Mouse (Mus musculus): ENCODE measurements around the gene Atf7. TPM values are rescaled to one million over a fixed set of nuclear protein-coding genes. Genes with fewer than 3 reads are reported as not detected.
"Not testable (repeated sequence)": the region's sequence is repeated elsewhere in the genome, so short reads cannot be mapped to it uniquely, and the experiment has no call there.

Gene Atf7
- total RNA-seq, 1 experiment, result 12.4 TPM

GRCm38 (mm10) chr15:102619486-102619885 lies 5.8 kb downstream of the Atf7 start:
- Histone ChIP-seq H3K4me3 (ENCODE audit: insufficient read depth in 1 of 2, low read depth in 1 of 2, low read length in 2 of 2, poor library complexity in 1 of 2, severe bottlenecking in 1 of 2) (no peak overlapping the region), H3K36me3 (ENCODE audit: control insufficient read depth, insufficient read depth, low read length, poor library complexity, severe bottlenecking) (no peaks in the 10 kb centered on the region), H3K9me3 (ENCODE audit: control insufficient read depth, insufficient read depth, low read depth, low read length) (no peaks in the 10 kb centered on the region), H3K27ac (ENCODE audit: insufficient read depth, low read depth, low read length, poor library complexity, severe bottlenecking) (no peak overlapping the region), H3K4me1 (ENCODE audit: control insufficient read depth in 2 of 2, insufficient read depth in 2 of 2, low read length in 2 of 2, poor library complexity in 1 of 2) (0 out of 4 replicates have a peak, but pooled peaks cover 0 to 2% of the 10 kb centered on the region in 2 experiments), H3K9ac (ENCODE audit: insufficient read depth, low read depth, low read length, poor library complexity, severe bottlenecking) (no peak overlapping the region)
- in situ Hi-C loops (cut with MboI; ENCODE audit: low sequenced_read_pairs in 2 of 2, unreplicated experiment in 2 of 2), result no loop called here
- peak; percentile 42 for DNase-seq (ENCODE audit: low read depth, low spot score)
- TF ChIP-seq ZNF384 (IDR thresholded peaks at IDR 0.05; ENCODE audit: low read depth, low read length), result no peak
- no peak for TF ChIP-seq MAFK (IDR thresholded peaks at IDR 0.05; ENCODE audit: insufficient read depth, low read depth, low read length)
- TF ChIP-seq HCFC1 (IDR thresholded peaks at IDR 0.05; ENCODE audit: borderline replicate concordance, insufficient read depth, low read length), result no peak
- TF ChIP-seq ZC3H11A (IDR thresholded peaks at IDR 0.05; ENCODE audit: borderline replicate concordance, low read depth, low read length), result no peak
- TF ChIP-seq CHD2 (IDR thresholded peaks at IDR 0.05; ENCODE audit: low read depth, low read length), result no peak

GRCm38 (mm10) chr15:102617654-102618053 lies 7.6 kb downstream of the Atf7 start:
- no peak for DNase-seq (ENCODE audit: low read depth, low spot score)
- Histone ChIP-seq H3K27ac (ENCODE audit: insufficient read depth, low read depth, low read length, poor library complexity, severe bottlenecking) (no peak overlapping the region), H3K9me3 (ENCODE audit: control insufficient read depth, insufficient read depth, low read depth, low read length) (no peaks in the 10 kb centered on the region), H3K4me1 (ENCODE audit: control insufficient read depth in 2 of 2, insufficient read depth in 2 of 2, low read length in 2 of 2, poor library complexity in 1 of 2) (no peaks in the 10 kb centered on the region), H3K36me3 (ENCODE audit: control insufficient read depth, insufficient read depth, low read length, poor library complexity, severe bottlenecking) (no peaks in the 10 kb centered on the region), H3K9ac (ENCODE audit: insufficient read depth, low read depth, low read length, poor library complexity, severe bottlenecking) (no peak overlapping the region), H3K4me3 (ENCODE audit: insufficient read depth in 1 of 2, low read depth in 1 of 2, low read length in 2 of 2, poor library complexity in 1 of 2, severe bottlenecking in 1 of 2) (no peak overlapping the region)
- TF ChIP-seq ZC3H11A (IDR thresholded peaks at IDR 0.05; ENCODE audit: borderline replicate concordance, low read depth, low read length), result no peak
- TF ChIP-seq ZNF384 (IDR thresholded peaks at IDR 0.05; ENCODE audit: low read depth, low read length), result no peak
- TF ChIP-seq MAFK (IDR thresholded peaks at IDR 0.05; ENCODE audit: insufficient read depth, low read depth, low read length), result no peak
- in situ Hi-C loops (cut with MboI; ENCODE audit: low sequenced_read_pairs in 2 of 2, unreplicated experiment in 2 of 2), result no loop called here

GRCm38 (mm10) chr15:102616174-102616573 lies 9.1 kb downstream of the Atf7 start:
- TF ChIP-seq HCFC1 (IDR thresholded peaks at IDR 0.05; ENCODE audit: borderline replicate concordance, insufficient read depth, low read length) (no peak), ZNF384 (IDR thresholded peaks at IDR 0.05; ENCODE audit: low read depth, low read length) (no peak), ZC3H11A (IDR thresholded peaks at IDR 0.05; ENCODE audit: borderline replicate concordance, low read depth, low read length) (no peak), MAFK (IDR thresholded peaks at IDR 0.05; ENCODE audit: insufficient read depth, low read depth, low read length) (no peak), CHD2 (IDR thresholded peaks at IDR 0.05; ENCODE audit: low read depth, low read length) (no peak)
- no peaks in the 10 kb centered on the region for H3K36me3 ChIP-seq (ENCODE audit: control insufficient read depth, insufficient read depth, low read length, poor library complexity, severe bottlenecking)
- in situ Hi-C loops (cut with MboI; ENCODE audit: low sequenced_read_pairs in 2 of 2, unreplicated experiment in 2 of 2), result no loop called here

GRCm38 (mm10) chr15:102614224-102614623 lies 11.0 kb downstream of the Atf7 start:
- Histone ChIP-seq H3K4me1 (ENCODE audit: control insufficient read depth in 2 of 2, insufficient read depth in 2 of 2, low read length in 2 of 2, poor library complexity in 1 of 2) (no peaks in the 10 kb centered on the region), H3K9ac (ENCODE audit: insufficient read depth, low read depth, low read length, poor library complexity, severe bottlenecking) (no peak overlapping the region), H3K9me3 (ENCODE audit: control insufficient read depth, insufficient read depth, low read depth, low read length) (no peaks in the 10 kb centered on the region), H3K36me3 (ENCODE audit: control insufficient read depth, insufficient read depth, low read length, poor library complexity, severe bottlenecking) (no peaks in the 10 kb centered on the region), H3K27ac (ENCODE audit: insufficient read depth, low read depth, low read length, poor library complexity, severe bottlenecking) (no peak overlapping the region), H3K4me3 (ENCODE audit: insufficient read depth in 1 of 2, low read depth in 1 of 2, low read length in 2 of 2, poor library complexity in 1 of 2, severe bottlenecking in 1 of 2) (no peak overlapping the region)
- TF ChIP-seq CHD2 (IDR thresholded peaks at IDR 0.05; ENCODE audit: low read depth, low read length) (no peak), HCFC1 (IDR thresholded peaks at IDR 0.05; ENCODE audit: borderline replicate concordance, insufficient read depth, low read length) (no peak), MAFK (IDR thresholded peaks at IDR 0.05; ENCODE audit: insufficient read depth, low read depth, low read length) (no peak), ZNF384 (IDR thresholded peaks at IDR 0.05; ENCODE audit: low read depth, low read length) (no peak), ZC3H11A (IDR thresholded peaks at IDR 0.05; ENCODE audit: borderline replicate concordance, low read depth, low read length) (no peak)
- DNase-seq (ENCODE audit: low read depth, low spot score), result no peak
- in situ Hi-C loops (cut with MboI; ENCODE audit: low sequenced_read_pairs in 2 of 2, unreplicated experiment in 2 of 2), result no loop called here

More at GRCm38 (mm10) chr15:102616174-102616573, 9.1 kb downstream of the Atf7 start:
- no peak for DNase-seq (ENCODE audit: low read depth, low spot score)
- no peak overlapping the region for H3K27ac ChIP-seq (ENCODE audit: insufficient read depth, low read depth, low read length, poor library complexity, severe bottlenecking)
- H3K9me3 ChIP-seq (ENCODE audit: control insufficient read depth, insufficient read depth, low read depth, low read length), result no peaks in the 10 kb centered on the region
- H3K4me3 ChIP-seq (ENCODE audit: insufficient read depth in 1 of 2, low read depth in 1 of 2, low read length in 2 of 2, poor library complexity in 1 of 2, severe bottlenecking in 1 of 2), result no peak overlapping the region
- no peaks in the 10 kb centered on the region for H3K4me1 ChIP-seq (ENCODE audit: control insufficient read depth in 2 of 2, insufficient read depth in 2 of 2, low read length in 2 of 2, poor library complexity in 1 of 2)
- H3K9ac ChIP-seq (ENCODE audit: insufficient read depth, low read depth, low read length, poor library complexity, severe bottlenecking), result no peak overlapping the region

- DNase-seq (ENCODE audit: low read depth, low spot score), result no peak
- Histone ChIP-seq H3K9me3 (ENCODE audit: control insufficient read depth, insufficient read depth, low read depth, low read length) (no peaks in the 10 kb centered on the region), H3K4me1 (ENCODE audit: control insufficient read depth in 2 of 2, insufficient read depth in 2 of 2, low read length in 2 of 2, poor library complexity in 1 of 2) (peaks cover 0 to 3% of the 10 kb centered on the region in 2 experiments; a peak in 1 of 4 replicates), H3K36me3 (ENCODE audit: control insufficient read depth, insufficient read depth, low read length, poor library complexity, severe bottlenecking) (no peaks in the 10 kb centered on the region), H3K4me3 (ENCODE audit: insufficient read depth in 1 of 2, low read depth in 1 of 2, low read length in 2 of 2, poor library complexity in 1 of 2, severe bottlenecking in 1 of 2) (no peak overlapping the region), H3K27ac (ENCODE audit: insufficient read depth, low read depth, low read length, poor library complexity, severe bottlenecking) (no peak overlapping the region), H3K9ac (ENCODE audit: insufficient read depth, low read depth, low read length, poor library complexity, severe bottlenecking) (no peak overlapping the region)
- in situ Hi-C loops (cut with MboI; ENCODE audit: low sequenced_read_pairs in 2 of 2, unreplicated experiment in 2 of 2), result no loop called here
- TF ChIP-seq HCFC1 (IDR thresholded peaks at IDR 0.05; ENCODE audit: borderline replicate concordance, insufficient read depth, low read length) (no peak), CHD2 (IDR thresholded peaks at IDR 0.05; ENCODE audit: low read depth, low read length) (no peak), ZNF384 (IDR thresholded peaks at IDR 0.05; ENCODE audit: low read depth, low read length) (no peak), ZC3H11A (IDR thresholded peaks at IDR 0.05; ENCODE audit: borderline replicate concordance, low read depth, low read length) (no peak), MAFK (IDR thresholded peaks at IDR 0.05; ENCODE audit: insufficient read depth, low read depth, low read length) (no peak)
These were observed 12.3 kb downstream of the Atf7 start for GRCm38 (mm10) chr15:102612966-102613365.

GRCm38 (mm10) chr15:102608586-102608985 lies 16.7 kb downstream of the Atf7 start:
- H3K4me1 ChIP-seq (ENCODE audit: control insufficient read depth in 2 of 2, insufficient read depth in 2 of 2, low read length in 2 of 2, poor library complexity in 1 of 2); in situ Hi-C loops (cut with MboI; ENCODE audit: low sequenced_read_pairs in 2 of 2, unreplicated experiment in 2 of 2): not testable (repeated sequence)

More at GRCm38 (mm10) chr15:102608586-102608985, 16.7 kb downstream of the Atf7 start:
- not testable (repeated sequence) for H3K27ac ChIP-seq (ENCODE audit: insufficient read depth, low read depth, low read length, poor library complexity, severe bottlenecking); H3K9ac ChIP-seq (ENCODE audit: insufficient read depth, low read depth, low read length, poor library complexity, severe bottlenecking); H3K9me3 ChIP-seq (ENCODE audit: control insufficient read depth, insufficient read depth, low read depth, low read length); H3K36me3 ChIP-seq (ENCODE audit: control insufficient read depth, insufficient read depth, low read length, poor library complexity, severe bottlenecking); H3K4me3 ChIP-seq (ENCODE audit: insufficient read depth in 1 of 2, low read depth in 1 of 2, low read length in 2 of 2, poor library complexity in 1 of 2, severe bottlenecking in 1 of 2)
- DNase-seq (ENCODE audit: low read depth, low spot score), result peak; percentile 31

All from ES-E14 (cell line).